Mouse (Mus musculus) heart, adult 11 months (tissue): ENCODE measurements around the gene Olfr294.

ENCODE experiments used
- DNase-seq: peaks from one replicate; pipeline ENCODE4 v3.0.0; 2022

Gene Olfr294

DNA sequence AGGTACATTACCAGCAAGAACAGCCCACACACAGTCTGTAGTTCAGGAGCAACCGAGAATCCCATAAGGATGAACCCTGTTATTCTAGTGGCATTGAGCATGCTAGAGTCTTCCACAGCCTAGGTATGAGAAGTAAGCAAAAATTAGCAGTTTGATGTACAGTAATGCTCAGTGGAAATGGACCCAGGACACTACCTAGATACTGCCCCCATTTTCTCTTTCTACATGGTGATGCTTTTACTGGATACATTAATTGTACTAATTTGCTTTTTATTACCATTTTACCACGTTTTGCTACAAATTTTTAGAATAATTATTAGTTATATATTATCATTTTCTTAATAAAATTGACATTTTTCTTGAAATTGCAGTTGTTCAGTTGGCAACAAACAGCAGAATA, at the start of gene Olfr294:
TSS of gene Olfr294 (minus strand) at position 101 of the 400 bp plus-strand sequence.
- DNase-seq, result no peak

DNA sequence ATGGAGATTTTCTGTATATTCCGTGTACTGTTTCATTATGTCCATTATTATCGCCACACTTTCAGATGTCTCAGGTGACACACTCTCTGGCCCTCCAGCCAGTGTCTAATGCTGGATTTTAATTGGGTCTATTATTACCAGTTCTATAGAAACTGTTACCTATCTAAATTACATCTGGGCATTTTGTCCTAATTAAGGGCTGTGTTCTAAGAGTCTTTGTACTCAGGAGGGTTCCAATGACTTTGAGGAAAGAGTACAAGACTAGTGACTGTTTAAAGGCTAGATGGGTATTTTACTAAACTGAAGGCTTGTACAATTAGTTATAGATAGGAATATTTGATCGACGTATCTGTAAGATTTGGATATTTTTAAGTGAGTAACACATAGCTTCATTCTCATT, 32.3 kb upstream of the Olfr294 start, which contains the start of gene Olfr293:
TSS of gene Olfr293 (plus strand) at position 301 of the 400 bp plus-strand sequence.
- no peak for DNase-seq

DNA sequence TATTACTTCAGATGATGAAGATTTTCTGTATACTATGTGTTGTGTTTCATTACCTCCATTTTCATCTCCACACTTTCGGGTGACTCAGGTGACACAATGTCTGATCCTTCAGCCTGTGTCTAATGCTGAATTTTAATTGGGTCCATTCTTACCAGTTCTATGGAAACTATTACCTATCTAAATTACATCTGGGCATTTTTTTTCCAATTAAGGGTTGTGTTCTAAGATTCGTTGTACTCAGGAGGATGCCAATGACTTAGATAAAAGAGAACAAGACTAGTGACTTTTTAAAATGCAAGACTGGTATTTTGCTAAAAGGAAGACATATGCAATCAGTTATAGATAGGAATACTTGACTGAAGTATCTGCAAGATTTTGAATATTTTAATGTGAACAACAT, 32.9 kb downstream of the Olfr294 start, which contains the start of gene Olfr295:
TSS of gene Olfr295 (plus strand) at position 301 of the 400 bp plus-strand sequence.
- DNase-seq, result no peak
